Mouse (Mus musculus) erythroblast, embryonic 14.5 days (primary cell): ENCODE measurements around the gene Abca1.

Experiments used
- GATA1 ChIP-seq: IDR thresholded peaks from 2 replicates; pipeline ENCODE4 v1.6.1; 2012; ENCODE audit warnings: low read length, inconsistent platforms, mixed read lengths
- TAL1 ChIP-seq: IDR thresholded peaks from 3 replicates; pipeline ENCODE4 v1.6.1; 2012; ENCODE audit warnings: low read length, inconsistent platforms, mixed read lengths

- TF ChIP-seq TAL1 (no peak), GATA1 (no peak)
These were observed 19.0 kb downstream of the Abca1 start for GRCm38 (mm10) chr4:53140678-53141077.
